Mouse (Mus musculus) liver, adult (tissue): ENCODE data around the gene BC017158.

Experiments used
- GATA4 ChIP-seq: IDR thresholded peaks from 2 replicates; pipeline ENCODE4 v1.6.1; 2014; ENCODE audit warnings: mild to moderate bottlenecking, low read length; ENCODE audit not compliant: insufficient replicate concordance

BC017158 gene

GRCm38 (mm10) chr7:128312375-128313059, 14.5 kb upstream of the BC017158 start:
- TF ChIP-seq GATA4, result no peak

GRCm38 (mm10) chr7:128311811-128312210, 13.8 kb upstream of the BC017158 start:
- TF ChIP-seq GATA4, result no peak

DNA sequence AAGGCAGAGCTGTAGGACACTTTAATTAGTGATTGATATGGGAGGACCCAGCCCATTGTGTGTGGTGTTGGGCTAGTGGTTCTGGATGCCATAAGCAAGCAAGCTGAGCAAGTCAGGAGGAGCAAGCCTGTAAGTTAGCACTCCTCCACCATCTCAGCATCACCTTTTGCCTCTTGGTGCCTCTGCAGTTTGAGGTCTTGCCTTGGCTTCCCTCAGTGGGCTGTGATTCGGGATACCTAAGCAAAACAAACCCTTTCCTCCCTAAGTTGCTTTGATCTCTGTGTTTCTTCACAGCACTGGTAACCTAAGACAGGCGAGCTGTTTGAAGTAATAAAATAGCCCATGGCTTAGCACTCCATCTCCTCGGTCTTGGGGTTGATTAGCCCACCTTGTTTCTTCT, 13.3 kb upstream of the BC017158 start:
- no peak for TF ChIP-seq GATA4

- no peak for TF ChIP-seq GATA4
These were observed 12.3 kb upstream of the BC017158 start for GRCm38 (mm10) chr7:128310229-128310688.

- no peak for TF ChIP-seq GATA4
These were observed 11.8 kb upstream of the BC017158 start for GRCm38 (mm10) chr7:128309776-128310175.

DNA sequence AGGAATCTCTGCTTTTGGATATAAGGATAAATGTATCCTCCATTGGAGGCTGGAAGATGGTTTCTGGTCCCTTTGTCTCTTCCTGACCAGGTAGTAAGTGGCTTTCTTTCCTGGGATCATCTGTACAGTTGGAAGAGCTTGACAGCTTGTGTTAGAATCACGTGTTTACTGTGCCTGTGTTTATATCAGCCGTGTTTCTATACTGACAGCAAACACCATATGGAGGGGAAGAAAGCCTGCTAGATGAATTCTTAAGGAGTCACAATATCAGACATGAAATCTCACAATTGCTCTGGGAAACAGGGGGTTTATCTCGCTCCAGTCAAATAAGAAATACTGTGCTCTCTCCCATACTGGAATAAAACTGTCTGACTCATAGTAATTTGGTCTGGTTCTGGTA, 11.2 kb upstream of the BC017158 start:
- no peak for TF ChIP-seq GATA4

DNA sequence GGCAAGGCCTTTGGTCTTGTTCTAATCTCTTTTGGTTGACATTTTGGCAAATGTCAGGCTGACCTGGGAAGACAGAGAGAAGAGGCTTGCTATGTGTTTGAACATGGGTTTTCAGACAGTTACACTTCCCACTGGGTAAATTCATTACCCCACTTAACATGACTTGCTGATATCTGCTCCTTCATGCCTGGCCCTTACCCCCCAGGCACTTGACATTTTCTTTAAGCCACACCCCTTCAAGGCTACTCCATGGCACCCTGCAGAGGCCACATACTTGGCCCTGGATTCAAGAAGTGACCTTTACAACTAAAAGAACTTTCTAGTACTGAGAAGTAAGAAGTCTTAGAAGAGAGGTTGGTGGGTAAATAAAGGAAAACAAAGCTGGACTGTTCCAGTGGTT, 9.9 kb upstream of the BC017158 start:
- TF ChIP-seq GATA4, result no peak

DNA sequence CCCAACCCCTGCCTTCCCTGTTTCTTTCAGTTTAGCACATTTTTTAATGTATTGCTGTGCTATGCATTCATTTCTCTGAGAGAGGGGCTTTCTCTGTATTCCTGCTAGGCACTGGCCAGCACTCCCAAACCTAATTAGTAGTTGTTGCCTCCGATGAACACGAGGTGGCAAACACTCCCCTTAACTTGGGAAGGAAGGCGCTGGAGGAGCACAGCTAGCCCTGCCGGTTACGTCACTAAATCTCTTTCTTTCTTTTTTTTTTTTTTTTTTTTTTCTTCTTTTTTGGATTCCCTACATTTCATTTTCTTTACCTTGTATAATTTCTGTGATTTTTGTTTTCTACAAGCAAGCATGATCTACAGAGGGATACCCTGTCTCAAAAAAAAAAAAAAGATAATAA, 6.9 kb upstream of the BC017158 start:
- TF ChIP-seq GATA4, result no peak

- no peak for TF ChIP-seq GATA4
These were observed 6.2 kb upstream of the BC017158 start for GRCm38 (mm10) chr7:128304198-128304597.

- no peak for TF ChIP-seq GATA4
These were observed 4.2 kb upstream of the BC017158 start for GRCm38 (mm10) chr7:128302151-128302550.

DNA sequence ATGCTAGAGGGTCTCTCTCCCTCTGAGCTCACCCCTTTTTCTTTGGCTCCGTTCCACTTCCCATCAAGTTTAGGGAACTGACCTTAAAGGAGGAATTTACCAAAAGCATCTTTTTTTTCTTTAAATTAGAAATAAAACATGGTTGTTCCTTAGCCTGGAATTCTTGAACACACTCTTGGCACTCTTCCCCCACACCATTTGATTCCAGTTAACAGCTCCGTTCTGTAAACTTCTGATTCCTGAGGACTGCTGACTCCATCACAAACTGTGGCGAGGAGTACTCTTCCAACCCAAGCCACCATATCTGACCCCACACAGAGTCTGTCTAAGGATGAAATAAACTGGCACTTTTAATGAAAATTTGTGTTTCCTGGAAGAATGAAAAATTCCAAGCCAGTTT, 3.0 kb upstream of the BC017158 start:
- no peak for TF ChIP-seq GATA4

DNA sequence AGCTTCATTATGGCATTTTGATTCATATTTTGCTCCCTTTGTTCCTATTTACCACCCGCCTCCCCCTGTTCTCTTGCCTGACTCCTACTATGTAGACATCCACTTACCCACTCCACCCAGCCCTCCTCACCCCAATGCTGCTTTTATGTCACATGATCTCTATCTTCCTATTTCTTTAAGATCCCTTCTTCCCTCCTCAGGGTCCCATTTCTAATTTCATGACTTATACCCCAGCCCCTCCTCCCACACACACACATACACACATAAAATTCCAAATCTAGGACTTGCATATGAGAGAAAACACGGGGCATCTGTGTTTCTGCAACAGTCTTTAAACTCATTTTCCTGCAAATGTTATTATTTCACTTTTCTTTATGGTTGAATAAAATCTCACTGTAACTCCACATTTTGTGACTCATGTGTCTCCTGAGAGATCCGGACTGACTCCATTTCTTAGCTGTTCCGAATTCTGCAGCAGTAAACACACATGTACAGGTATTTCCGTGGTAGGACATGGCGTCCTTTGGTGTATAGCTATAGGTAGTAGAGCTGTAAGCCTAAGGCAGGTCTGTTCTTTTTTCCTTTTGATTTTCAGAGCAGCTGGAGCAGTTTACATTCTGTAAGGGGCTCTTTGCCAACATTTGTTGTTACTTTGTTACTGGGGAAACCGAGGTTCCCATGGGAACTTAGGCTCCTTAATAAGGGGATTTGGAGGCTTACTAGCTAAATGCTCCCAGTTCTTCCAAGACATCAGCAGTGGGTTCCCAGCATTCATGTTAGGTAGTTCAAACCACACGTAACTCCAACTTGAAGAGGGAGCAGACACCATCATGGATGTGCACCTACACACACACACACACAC, 742 bp upstream of the BC017158 start:
- TF ChIP-seq GATA4, result no peak

DNA sequence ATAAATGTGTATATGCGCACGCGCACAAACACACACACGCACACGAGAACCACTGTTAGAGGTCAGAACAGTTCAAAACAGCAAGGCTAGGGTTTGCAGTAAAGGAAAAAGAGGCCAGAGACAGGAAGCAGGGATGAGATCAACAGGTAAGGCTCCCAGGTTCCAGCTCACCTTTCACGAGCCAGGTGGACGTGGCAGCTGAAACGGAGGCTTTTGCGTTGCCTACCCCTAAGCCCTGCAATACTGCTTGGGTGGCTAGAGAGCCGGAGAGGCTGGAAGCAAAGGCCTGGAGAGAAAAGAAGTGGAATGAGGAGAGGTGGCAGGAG, 716 bp downstream of the BC017158 start:
- no peak for TF ChIP-seq GATA4

GRCm38 (mm10) chr7:128296514-128296913, 1.5 kb downstream of the BC017158 start:
- TF ChIP-seq GATA4, result no peak

- no peak for TF ChIP-seq GATA4
These were observed 3.2 kb downstream of the BC017158 start for GRCm38 (mm10) chr7:128294785-128295184.

- peak; percentile 31; the same call in 1 of the 2 replicates for TF ChIP-seq GATA4
These were observed 8.9 kb downstream of the BC017158 start for GRCm38 (mm10) chr7:128288923-128289544.
